Mouse (Mus musculus): ENCODE measurements around the gene Cryba1.
"Not testable (repeated sequence)": the region's sequence is repeated elsewhere in the genome, so short reads cannot be mapped to it uniquely, and the experiment has no call there.

Gene Cryba1

DNA sequence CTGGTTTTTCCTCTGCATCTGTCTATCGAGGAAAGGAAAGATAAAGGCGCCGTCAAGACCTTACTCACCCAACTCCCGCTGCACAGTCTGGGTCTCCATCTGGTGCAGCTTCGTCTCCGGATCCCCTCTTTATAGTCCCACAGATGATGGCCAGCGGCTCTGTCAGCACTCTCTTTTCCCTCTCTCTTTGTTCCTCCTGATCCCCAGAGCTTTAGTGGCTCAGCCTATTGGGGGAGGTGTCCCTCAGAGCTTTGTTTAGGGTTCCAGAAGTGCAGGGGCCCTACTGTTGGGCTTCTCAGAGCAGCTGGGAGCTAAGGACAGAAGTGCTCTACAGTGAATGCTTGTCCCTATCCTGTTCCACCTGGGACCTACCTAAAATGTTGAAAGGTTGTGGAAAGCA, at the start of gene Cryba1:
TSS of gene Cryba1 (minus strand) at position 101 of the 400 bp plus-strand sequence.
- no peak for DNase-seq (ENCODE audit: low read depth, low spot score)

DNA sequence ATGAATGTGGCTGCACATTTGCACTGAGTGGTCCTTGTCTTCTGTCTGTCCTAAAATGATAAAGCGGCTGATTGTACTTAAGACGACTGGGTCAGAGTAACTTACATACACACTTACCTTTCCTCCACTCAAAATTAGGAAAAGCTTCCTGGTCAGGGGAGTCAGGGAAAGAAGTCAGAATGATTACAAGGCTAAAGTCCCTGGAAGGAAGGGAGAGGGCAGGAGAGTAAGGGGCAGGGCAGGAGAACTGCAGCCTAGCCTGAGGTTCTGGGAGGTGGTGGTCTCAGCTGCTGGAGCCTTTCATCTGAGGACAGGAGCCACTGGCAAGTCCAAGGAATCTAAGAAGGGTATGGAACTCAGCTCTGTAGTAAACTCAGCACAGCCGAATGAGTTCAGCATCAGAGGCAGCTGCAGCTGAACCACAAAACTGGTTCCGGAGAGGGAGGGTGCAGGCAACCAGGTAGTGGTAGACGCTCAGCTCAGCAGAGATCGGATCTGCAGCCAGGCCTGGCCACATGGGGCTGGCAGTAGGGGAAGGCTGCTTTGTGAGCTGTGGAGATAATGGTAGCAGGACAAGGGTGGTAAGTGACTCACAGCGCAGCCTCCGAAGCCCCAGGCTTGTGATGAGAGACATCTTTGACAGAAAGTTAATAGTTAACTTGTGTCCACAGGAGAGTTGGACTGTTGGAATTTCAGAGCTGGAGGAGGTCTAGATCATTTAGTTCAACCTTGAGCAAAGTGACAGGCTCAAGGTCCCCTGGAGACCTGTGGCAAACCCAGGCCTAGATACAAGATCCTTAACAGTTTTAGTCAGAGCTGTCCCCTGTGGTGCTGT, 47.0 kb upstream of the Cryba1 start:
- no peak for DNase-seq (ENCODE audit: low read depth, low spot score)

DNA sequence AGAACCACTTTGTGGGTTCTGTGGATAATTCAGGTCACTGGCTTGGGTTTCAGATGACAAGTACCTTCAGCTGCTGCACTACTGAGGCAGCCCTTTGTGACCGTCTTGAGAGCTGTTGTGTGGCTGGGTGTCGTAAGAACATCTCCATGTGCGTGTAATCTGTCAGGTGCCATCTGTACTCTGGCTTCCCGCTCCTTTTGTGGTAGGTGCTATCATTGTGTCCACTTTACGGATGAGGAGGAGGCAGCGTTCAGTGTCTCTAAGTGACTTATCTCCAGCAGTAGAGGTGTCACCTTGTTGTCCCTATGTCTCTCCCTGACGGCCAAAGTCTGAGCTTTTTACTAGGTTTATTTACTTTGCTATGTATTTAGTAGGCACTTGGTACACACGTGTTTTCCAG, 45.3 kb upstream of the Cryba1 start:
- no peak for DNase-seq (ENCODE audit: low read depth, low spot score)

DNA sequence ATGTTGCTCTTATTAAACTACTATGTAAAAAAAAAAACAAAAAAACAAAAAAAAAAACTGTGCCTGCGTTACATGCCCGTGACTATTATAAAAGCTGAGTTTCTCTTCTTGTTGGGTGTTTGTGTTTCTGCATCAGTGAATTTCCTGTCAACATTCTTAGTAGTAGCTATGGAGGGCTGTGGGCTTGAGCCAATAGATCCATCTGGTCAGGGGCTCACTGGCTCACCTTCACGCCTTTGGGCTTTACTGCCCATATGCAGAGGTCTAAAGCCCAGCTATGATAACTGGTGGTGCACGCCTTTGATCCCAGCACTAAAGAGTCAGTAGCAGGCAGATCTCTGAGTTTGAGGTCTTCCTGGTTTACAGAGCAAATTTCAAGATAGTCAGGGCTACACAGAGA, 44.4 kb upstream of the Cryba1 start:
- no peak for DNase-seq (ENCODE audit: low read depth, low spot score)

DNA sequence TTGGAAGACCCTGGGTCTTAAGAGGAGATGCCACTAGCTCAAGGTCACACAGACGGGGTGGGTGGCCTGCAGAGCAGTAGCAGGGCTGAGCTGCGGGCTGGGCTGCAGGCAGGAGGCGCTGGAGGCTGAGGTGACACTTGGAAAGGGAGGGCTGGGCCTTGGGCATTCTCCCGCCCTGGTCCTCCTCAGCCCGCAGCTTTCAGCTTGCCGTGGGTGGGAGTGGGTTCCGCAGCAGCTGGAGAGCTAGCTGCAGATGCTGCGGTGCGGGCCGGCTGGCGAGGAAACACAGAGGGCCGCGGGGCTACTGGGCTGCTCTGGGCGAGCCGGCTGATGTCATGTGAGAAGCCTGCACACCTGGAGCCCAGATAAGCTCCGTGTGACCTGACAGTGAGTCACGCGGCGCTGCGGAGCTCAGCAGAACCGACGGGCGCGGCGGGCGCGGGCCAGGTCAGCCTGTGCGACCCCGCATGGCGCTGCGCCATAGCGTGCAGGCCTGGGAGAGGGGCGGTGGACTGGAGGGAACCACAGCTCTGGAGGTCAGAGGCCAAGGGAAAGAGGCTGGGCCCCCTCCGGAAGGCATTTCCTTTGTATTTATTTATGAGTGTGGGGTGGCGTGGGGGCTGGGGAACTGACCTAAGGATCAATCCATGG, 41.4 kb upstream of the Cryba1 start:
- peak; percentile 49 for DNase-seq (ENCODE audit: low read depth, low spot score)

DNA sequence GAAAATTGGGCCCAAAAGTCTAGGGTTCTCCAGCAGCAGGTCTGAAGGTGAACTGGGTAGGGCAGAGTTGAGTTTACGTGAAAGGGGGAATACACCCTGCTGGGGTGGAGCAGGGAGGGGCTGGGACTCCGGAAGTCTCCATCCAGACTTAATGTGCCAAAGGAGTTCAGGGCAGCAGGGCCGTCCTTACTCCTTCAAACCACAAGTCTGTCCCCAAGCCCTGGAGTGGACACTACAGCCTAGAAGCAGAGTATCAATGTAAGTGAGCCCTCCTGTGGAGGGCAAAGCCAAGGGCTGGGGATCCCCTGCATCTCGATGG, 40.3 kb upstream of the Cryba1 start:
- no peak for DNase-seq (ENCODE audit: low read depth, low spot score)

DNA sequence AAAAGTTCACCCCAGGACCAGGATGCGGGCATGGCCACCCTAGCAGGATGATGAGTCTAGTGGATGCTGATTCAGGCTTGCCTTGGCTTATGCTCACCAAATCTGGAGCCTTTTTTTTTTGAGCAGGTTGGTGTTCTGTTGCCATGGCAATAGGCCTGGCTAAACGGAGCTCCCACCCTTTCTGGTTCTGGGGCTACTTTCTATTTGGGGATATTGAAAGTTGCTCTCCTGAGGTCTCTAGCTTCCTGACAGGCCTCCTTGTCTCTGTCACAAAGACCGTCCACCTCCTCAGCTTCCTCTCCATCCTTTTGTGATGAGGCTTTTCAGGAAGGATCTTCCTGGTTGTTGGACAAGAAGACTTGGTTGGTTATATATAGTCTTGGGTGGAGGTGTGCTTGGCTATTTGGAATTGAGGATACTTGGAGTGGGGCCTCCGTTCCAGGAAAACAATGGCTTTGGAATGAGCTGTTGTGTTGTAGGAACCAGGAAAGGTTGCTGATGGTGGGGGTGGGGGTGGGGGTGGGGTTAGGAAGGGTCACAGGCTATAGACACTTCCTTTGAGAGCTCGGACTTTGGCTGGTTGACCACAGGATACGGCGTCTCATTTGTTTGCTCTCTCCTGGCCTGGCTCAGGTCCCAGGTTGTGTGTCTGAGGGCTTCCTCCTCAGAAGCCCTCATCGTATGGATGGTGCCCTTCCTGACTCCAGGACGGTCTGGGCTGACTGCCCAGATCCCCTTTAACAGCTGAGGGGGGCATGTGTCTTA, 39.8 kb upstream of the Cryba1 start:
- no peak for DNase-seq (ENCODE audit: low read depth, low spot score)

DNA sequence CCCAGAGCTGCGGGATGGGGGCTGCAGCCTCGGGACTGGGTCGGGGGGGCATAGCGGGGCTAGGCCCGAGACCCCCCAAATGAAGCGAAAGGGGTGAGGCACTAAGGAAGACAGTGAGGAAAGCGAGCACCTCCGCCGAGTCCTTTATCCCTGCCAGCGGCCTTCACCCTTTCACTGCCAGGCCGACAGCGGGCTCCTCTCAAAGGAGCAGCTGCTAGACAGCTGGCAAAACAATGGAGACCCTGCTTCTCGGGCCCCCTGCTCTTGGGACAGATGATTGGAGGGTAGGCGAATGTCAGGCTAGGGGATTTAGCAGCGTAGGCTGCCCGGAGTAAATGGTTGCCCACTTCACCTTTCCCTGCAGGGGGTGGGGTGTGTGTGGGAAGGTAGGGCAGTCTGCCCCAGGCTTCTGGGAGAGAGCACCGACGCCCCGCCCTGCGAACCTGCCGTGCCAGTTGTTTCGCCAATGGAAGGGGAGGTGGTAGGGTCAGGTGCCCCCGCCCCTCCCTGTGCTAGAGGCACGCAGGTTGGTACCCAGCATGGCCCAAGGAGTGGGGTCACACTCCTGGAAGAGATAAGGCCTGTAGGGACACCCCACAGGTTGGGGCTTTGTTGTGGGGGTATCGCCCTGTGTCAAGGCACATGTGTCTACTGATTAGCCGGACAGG, 38.7 kb upstream of the Cryba1 start:
- peak; percentile 75 for DNase-seq (ENCODE audit: low read depth, low spot score)

DNA sequence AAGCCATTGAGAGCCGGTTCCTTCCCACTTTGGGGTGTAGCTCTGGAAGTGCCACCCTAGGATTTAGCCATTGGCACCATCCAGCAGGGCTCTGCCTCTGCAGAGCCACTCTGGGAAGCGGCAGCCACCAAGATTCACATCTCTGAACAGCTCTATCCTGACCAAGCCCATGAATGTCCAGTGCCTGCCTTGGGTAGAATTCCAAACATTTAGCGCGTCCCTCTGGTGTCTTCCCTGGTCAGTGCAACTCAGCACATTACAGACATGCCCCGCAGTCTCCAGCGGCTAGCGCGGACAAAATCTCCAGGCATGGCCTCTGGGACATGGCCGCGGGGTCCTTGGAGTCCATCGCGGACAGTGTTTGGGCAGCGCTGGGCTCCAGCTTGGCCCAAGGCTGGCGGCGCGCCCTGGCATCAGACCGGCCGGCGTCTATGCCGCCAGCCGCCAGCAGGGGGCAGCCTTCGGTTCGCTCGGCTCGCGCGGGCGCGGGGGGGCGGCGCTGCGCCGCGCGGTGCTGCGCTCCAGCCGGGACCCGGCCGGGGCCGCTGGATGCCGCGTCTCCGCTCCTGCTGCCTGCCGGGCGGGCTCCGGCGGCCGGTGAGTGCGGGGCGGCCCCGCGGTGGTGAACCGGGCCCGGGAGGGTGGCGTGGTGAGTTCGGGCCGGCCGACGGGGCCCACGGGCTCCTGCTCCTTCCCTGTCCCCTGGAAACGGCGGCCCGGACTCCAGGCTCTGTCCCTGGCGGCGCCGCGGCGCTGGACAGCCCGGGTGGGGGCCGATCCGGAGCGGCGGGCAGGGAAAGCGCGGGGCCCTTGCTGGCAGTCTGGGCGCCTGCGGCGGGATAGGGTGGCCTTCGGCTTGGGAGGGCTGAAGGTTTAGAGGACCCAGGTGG, 37.9 kb upstream of the Cryba1 start, which contains the start of gene Myo18a:
TSS of gene Myo18a (plus strand) at position 464 of the 890 bp plus-strand sequence.
- DNase-seq (ENCODE audit: low read depth, low spot score): peak; percentile 86

DNA sequence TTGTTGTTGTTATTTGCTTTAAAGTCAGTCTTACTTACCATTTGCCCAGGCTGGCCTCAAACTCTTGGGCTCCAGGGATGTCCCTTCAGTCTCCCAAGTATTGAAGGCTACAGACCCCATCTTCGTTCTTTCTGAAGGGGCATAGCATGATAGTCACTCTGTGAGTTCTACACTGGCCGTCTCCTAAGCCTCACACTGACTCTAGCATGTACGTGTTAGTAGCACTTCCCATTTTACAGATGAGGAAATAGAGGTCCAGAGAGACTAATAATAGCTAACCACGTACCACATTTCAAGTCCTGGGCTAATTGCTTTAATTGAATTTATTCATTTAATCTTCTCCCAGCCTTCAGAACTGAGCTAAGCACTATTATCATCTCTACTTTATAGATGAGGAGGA, 34.9 kb upstream of the Cryba1 start:
- DNase-seq (ENCODE audit: low read depth, low spot score): no peak

DNA sequence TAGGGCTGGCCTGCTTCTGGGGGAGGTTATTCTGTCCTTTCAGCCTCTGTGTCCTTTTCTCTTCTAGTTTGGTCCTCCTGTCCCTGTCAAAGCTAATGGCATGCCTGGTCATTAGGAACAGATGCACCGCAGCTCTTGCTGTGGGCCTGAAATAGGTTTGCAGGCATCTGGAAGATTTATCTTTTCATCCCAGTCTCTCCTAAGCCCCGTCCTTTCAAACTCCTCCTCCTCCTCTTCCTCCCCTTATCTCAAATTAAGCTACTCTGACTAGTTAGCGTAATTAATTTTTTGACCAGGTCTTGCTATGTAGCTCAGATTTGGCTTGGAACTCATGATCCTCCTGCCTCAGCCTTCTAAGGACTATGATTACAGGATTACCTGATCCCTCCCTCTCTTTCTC, 28.4 kb upstream of the Cryba1 start:
- DNase-seq (ENCODE audit: low read depth, low spot score): no peak

DNA sequence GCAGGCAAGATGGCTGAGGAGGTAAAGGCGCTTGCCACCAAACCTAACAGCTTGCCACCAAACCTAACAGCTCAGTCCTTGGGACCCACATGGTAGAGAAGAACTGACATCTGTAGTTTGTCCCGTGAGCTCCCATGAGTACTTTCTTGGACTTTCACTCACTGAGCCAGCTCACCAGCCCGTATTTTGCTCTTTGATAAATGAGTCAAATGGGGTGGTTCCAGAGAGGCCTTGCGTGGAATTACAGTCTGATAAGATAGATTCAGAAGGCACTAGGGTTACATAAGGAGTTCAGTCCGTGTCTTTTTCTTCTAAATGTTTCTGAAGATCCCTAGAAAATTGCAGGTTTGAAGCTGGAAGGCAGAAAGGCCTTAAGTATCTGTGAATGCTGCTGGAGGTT, 27.4 kb upstream of the Cryba1 start:
- no peak for DNase-seq (ENCODE audit: low read depth, low spot score)

DNA sequence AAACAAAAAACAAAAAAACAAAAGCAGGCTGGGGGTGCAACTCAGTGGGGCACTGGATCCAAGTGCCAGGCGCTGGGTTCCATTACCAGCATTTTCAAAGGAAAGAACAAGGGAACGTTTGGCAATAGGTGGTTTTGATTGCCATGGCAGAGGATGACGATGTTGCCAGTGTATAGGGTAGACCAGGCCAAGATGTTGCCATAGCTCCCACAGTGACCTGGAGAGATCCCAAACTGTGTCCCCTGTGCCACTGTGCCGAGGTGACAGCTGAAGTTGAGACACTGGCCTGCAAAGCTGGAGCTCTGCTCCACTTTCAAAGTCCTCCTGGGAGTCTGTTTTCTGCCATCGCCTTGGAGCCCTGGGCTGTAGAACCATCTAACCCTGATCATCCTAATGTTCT, 23.9 kb upstream of the Cryba1 start:
- no peak for DNase-seq (ENCODE audit: low read depth, low spot score)

DNA sequence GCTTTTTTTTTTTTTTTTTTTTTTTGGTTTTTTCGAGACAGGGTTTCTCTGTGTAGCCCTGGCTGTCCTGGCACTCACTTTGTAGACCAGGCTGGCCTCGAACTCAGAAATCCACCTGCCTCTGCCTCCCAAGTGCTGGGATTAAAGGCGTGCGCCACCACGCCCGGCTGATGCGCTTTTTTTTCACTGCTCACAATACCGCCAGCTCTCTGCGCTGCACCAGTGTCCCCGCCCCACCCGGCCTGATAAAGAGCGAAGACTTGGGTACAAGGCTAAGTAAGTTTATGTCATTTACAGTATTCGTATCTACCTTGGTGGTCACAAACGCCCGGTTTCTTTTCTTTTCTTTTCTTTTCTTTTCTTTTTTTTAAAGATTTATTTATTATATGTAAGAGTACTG, 22.0 kb upstream of the Cryba1 start:
- DNase-seq (ENCODE audit: low read depth, low spot score): not testable (repeated sequence)

DNA sequence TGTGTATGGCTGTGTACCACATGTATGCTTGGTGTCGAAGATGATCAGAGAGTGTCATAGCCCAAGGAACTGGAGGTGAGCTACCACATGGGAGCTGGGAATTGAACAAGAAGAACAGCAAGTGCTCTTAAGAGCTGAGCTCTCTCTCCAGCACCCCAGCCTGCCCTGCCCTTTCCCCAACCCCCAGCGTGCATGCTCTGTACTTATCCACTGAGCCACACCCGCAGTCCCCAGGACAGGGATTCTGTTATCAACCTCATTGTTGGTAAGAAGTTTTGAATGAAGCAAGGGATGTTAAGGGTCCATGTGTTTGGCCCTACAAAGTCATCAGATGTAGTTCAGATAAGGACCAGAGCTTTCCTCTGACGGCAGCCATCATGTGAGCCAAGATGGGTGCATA, 21.6 kb upstream of the Cryba1 start:
- DNase-seq (ENCODE audit: low read depth, low spot score): no peak

DNA sequence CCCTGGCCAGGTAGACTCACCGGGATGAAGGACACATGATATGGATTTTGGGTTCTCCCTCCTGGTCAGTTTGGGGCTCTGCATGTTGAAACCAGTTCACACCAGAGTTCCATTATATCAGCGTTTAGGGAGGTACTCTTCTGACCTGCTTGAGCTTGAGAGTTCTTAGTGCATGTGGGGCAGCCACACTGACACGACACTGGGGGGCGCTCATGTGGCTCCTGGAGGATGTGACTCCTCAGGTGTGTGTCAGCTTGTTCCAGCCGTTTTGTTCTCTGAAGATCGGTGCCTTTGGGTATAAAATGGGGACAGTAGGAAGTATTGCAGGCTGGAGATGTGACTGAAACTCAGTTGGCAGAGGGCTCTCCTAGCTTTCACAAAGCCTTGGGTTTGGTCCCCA, 18.9 kb upstream of the Cryba1 start:
- DNase-seq (ENCODE audit: low read depth, low spot score): no peak

DNA sequence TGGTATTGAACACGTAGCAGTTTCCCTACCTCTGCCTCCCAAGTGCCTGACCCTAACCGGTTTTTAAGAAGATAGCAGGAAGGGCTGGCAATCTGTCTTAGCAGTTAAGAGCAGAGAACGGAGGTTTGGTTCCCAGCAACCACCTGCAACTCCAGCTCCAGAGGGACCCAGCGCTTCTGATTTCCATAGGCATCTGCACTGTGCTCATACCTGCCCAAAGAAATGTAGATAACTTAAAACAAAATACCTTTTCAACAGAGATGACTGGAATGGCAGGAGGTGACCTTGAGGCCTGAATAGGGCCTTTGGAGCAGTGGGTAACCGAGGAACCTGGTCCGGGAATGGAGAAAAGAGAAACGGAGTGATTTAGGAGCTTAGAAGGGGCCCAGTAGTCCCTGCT, 13.5 kb upstream of the Cryba1 start:
- DNase-seq (ENCODE audit: low read depth, low spot score): no peak

DNA sequence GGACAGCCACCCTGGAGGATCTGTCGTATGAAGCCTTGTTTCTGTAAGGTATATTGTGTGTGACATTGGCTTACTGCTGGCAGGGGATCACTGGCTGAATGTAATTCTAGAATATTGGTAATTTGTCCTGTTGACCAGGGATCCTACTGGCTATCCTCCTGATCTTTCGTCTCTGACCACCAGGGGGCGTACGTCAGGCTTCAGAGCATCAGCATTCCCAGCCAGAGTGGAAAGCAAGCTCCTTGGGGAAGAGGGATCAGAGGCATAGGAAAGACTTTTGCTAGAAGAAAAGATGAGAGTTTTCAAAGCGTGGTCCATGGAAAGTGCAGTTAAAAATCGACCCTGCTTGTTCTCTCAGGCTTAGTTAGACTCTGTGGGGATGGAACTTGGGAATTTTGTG, 12.2 kb upstream of the Cryba1 start:
- DNase-seq (ENCODE audit: low read depth, low spot score): peak; percentile 90

DNA sequence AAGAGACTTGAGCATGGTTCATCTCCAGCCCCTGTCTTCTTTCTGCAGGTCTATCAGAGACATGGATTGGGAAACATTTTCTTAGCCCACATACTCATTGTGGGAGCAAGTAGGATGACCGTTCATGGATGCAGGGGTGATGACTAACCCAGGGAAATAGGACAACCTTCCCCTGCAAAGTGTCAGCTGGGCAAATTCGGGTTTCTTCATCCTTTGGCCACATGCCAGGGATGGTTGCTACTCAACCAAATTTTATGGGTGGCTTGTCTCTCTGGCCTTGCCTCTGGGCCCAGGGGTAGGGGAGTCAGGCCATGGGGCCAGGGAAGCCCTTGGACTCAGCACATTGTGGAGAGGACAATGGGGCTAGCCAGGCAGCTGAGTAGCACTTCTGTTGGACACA, 3.5 kb upstream of the Cryba1 start:
- DNase-seq (ENCODE audit: low read depth, low spot score): no peak

DNA sequence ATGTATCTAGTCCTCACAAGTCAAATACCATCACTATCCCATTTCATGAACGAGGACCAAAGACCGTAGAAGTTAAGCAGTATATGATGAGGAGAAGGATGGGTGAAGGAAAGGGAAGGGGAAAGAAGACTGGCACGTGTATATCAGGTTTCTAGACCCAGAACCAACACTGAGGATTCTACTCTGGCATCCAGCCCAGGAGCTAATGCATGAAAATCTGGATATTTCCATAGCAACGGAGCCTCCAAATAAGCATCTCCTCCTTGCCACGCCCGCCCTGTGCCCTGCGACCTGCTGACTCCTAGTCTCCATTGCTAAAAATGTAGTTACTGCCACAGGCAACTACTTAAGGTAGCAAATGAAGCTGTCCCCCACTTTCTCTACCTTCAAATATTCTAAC, 317 bp downstream of the Cryba1 start:
- no peak for DNase-seq (ENCODE audit: low read depth, low spot score)

DNA sequence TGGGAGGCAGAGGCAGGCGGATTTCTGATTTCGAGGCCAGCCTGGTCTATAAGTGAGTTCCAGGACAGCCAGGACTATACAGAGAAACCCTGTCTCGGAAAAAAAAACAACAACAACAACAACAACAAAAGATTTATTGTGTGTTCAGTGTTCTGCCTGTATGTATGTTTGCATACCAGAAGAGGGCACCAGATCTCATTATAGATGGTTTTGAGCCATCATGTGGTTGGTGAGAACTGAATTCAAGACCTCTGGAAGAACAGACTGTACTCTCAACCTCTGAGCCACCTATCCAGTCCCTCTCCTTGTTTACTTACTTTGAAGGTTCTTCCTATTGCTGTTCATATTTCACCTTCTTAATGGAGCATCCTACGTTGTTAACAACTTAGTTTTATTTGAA, 3.7 kb downstream of the Cryba1 start:
- DNase-seq (ENCODE audit: low read depth, low spot score): no peak
